Mouse (Mus musculus): ENCODE measurements around the gene Arid2.
A peak's percentile ranks its signal among the peaks of the same experiment; 100 is the strongest.
"Not testable (repeated sequence)": the region's sequence is repeated elsewhere in the genome, so short reads cannot be mapped to it uniquely, and the experiment has no call there.

Arid2 gene

DNA sequence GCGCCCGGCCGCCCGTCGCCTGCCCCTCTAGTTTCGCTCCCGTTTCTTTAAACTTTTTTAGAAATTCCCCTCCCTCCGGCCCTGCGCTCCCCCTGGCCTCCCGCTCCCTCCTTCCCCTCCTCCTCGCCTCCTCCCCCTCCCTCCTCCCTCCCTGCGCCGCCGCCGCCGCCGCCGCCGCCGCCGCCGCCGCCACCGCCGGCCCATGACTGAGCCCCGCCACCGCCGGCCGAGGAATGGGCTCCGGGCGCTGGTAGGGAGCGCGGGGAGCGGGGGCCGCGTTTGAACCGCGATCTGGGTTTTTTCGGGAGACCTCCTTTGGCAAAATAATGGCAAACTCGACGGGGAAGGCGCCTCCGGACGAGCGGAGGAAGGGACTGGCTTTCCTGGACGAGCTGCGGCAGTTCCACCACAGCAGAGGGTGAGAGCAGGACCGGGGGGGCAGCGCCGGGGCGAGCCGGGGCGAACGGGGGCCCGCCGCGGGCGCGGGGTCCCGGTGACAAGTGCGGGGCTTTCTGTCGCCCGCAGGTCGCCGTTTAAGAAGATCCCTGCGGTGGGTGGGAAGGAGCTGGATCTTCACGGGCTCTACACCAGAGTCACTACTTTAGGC, at the start of gene Arid2:
Arid2 (plus strand) TSS at position 150 of the 607 bp plus-strand sequence.
- DNase-seq, result peak; percentile 76 to 78

DNA sequence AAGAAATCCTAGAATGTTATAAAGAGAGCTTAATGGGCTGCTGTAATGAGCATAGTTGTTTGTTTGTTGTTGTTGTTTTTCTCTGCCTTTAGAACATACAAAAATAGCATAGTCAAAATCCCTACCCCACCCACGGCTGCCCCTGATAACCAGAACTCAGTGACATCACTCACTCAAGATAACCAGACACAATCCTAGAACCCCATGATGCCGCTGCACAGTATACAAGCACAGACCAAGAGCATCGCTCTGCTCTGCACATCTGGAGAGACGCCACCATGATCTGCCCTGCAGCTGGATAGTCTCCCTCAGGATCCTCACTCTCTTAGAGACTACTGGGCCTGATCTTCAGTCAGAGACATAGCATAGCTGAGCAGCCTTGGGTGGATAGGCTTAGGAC, 49.2 kb upstream of the Arid2 start:
- no peak for DNase-seq

DNA sequence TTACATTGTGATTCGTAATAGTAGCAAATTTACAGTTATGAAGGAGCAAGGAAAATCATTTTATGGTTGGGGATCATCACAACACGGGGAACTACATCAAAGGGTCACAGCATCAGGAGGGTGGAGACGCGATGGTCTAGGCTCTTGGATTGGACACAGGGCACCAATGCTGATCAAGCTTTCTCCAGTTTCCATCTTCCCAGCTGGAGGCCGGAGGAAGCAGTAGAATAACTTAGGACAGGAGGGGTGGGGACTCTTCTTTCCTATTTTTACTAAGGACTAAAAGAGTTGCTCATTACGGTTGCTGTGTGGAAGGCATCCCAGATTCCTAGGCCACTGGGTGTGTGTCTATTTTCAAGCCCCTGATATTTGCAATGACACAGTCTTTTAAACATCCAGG, 43.1 kb upstream of the Arid2 start:
- DNase-seq, result no peak

DNA sequence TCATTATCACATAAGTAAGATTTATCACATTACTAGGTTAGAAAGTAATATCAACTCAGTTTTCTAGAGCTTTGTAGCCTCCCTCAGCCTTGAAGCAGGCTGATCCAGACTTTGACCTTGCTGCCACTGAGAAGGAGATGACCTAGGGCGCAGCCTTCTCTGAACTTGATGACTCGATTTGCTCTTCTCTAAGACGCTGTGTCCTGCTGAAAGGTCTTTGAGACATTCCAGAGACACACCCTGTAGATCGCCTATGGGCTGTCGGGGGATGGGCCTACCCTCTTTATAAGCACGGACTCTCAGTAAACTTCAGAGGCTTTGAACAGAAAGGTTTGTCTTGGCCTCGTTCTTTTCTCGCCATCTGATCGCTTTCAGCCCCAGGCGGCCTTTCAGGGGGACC, 42.6 kb upstream of the Arid2 start:
- DNase-seq, result not testable (repeated sequence)

DNA sequence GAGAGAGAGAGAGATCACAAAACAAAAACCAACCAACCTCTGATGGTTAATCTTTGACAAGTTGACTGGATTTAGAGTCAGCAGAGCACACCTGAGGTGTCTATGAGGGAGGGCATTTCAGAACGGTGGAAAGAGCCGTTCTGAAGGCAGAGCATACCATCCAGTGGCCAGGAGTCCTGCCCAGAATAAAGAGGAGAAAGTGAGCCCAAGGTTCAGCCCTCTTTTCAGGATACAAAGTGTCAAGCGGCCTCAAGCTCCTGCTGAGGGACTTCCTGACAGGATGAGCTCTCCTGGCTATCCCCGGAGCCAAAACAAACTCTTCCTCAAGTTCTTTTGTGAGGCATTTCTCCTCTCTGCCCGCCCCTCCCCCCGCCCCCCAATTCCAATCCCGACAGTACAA, 33.5 kb upstream of the Arid2 start:
- no peak for DNase-seq

DNA sequence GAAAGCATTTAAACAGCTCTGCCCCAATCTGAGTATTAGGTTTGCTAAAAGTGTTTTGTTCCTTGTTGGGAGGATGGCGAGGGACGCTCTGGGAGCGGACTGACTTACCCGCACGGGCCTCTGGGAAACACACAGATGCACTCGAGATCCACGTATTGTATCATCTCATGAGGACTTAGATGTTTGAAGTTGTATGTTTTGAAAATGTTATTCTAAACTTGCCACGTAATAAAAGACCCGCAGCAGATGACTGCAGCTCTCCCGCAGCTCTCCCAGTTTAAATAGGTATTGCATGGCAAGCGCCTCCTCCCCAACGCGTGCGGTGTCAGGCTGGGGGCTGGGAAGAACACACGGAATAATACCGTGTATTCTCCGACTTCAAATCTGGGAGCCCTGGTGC, 33.0 kb upstream of the Arid2 start:
- no peak for DNase-seq

DNA sequence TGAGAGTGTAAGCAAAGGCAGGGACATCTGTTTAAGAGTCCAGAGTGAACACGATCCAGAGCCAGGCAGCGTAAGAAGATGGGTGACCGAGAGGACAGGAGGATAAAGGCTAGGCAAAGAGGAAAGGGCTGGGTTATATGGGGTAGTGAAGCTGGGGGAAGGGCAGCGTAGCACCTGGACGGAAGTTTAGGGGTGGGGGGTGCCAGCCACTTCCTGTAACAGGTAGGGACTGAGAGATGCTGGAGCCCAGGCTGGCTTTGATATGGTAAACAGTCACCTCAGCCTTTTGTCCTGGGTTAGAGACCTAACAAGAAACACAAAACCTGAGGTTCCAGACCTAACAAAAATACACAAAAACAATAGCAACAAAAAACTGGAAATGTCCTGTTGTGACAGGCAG, 29.5 kb upstream of the Arid2 start:
- DNase-seq, result peak; percentile 61 to 76

DNA sequence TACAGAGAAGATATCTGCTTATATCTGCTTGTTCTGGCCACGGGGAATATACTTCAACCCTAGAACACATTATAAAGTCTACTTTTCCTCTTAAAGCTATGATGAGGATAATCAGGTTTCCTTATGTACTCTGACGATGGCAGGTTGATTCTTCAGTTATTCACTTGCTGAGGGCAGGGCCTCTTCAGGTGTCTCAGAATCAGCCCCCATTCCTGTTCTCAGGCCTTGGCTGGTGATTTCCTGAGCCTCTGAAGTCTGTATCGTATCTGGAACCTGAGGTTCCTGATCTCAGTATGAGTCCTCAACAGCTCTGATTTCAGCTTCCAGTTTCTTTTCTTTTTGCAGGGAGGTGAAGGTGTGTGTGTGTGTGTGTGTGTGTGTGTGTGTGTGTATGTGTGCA, 22.7 kb upstream of the Arid2 start:
- no peak for DNase-seq

DNA sequence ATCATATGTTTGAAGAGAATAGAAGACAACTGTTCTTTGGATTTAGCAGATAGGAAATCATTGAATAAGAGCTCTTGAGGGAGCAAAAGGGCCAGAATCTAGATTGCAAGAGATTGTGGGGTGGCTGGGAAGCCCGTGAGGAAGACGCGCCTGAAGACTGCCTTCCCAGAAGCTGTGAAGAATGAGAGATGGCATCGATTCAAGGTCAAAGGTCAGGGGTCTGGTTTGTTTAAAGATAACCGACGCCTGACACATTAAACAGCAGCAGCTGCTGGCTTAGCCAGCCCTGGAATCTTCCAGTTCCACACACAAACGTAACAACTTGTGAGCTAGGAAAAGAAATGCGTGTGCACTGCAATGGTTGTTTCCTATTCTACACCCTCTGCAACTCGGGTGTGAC, 19.4 kb upstream of the Arid2 start:
- no peak for DNase-seq

DNA sequence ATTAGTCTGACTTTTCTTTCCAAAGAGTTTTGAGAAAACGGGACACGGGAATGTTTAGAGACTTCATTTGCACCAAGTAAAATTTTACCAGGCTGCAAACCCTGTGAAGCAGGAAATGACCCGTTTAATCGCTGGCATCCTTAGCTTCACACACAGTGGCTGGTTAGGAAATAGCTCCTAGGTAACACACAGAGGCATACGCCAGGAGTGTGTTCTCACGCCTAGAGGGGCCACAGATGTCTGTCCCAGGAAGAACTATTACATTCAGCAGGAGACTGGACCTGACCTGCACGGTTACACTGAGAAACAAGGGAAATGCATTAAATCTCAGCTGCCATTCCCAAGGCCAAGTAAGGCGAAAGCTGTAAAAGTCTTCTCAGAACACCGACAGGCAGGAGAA, 18.7 kb upstream of the Arid2 start:
- DNase-seq, result no peak

DNA sequence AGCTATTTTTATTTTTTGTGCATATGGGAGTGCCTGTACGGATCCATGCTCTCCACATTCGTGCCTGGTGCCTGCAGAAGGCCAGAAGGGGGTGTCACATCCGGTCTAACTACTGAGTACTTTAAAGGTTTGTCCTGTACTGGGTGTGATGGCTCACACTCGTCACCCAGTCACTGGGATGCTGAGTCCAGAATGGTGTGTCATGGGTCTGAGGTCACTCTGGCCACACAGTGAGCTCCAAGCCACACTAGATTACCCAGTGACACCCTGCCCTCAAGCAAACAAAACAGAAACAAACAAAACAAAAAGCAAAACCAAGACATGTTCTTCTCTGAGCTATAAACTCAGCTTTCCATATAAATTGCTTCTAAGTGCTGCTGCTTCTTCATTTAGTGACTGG, 17.9 kb upstream of the Arid2 start:
- DNase-seq, result no peak

DNA sequence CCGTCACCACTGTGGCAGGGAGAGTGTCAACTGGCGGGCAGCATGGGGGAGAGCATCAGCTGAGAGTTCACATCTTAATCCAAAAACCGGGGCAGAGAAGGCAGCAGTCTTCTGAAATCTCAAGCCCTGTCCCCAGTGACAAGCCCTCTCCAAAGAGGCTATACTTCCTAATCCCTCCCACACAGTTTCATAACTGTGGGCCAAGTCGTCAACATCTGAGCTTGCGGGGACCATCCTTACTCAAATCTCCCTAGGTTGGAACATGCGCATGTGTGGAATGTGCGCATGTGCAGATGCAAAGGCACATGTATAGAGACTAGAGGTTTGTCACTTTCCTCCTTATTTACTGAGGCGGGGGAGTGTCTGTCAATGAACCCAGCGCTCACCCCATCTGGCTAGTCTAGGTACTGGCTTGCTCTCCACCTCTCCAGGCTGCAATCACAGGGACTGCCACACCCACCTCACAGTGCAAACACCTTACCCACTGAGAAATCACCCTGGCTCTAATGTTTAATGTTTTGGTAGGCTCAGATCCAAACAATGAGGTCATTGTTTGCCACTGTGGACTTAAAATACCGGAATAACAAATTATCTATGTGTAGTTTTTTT, 16.9 kb upstream of the Arid2 start:
- no peak for DNase-seq

DNA sequence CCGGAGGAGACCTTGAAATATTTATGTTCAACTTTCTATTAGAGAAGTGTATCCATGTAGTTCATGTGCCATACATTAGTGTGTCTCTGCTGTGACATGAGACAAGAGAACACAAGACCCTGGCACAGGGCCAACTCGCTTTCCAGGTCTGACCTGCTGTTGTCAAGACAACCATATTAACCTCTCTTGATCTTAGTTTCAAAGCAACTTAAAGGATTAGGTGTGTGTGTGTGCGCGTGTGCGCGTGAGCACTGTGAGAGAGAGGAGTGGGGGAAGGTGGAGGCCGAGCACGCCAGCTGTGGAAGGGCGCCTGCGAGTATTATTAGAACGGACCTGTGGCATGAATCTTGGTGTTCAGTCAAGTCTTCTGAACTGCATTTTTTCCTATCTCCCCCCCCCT, 15.0 kb upstream of the Arid2 start:
- peak; percentile 29 to 45 for DNase-seq

DNA sequence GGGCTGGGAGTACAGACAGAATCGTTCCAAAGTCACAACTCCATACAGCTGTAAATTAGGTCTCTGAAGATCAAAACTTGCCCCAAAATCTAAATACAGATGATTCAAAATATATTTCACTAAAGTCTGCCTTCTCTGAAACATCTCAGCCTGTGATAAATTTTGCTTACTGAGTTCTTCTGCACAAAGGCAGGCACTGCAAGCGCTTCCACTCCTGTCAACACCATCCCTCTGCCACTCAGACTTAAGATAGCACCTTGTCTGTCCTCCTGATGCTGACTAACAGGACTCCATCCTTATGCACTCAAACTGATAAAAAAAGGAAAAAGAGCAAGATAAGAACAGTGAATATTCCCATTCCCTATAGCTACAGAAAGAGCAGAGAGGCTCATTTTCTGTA, 13.0 kb upstream of the Arid2 start:
- DNase-seq, result no peak

DNA sequence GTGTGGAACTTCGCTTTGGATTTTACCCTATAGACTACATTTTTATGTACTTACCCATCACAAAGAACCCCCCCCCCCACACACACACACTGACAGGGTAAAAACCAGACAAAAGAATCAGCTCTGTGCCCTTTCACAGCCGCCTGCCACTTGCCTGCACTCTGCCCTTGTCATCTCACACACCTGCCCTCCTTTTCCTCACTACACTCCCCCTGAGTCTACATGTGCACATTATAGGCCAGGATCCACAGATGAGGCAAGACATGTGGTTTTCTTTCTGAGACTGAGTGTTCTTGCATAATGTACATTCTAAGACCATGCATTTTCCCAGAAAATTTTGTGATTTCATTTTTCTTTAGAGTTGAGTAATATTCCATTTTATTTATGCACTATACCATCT, 12.1 kb upstream of the Arid2 start:
- peak in 1 of 2 experiments; percentile 40 for DNase-seq

DNA sequence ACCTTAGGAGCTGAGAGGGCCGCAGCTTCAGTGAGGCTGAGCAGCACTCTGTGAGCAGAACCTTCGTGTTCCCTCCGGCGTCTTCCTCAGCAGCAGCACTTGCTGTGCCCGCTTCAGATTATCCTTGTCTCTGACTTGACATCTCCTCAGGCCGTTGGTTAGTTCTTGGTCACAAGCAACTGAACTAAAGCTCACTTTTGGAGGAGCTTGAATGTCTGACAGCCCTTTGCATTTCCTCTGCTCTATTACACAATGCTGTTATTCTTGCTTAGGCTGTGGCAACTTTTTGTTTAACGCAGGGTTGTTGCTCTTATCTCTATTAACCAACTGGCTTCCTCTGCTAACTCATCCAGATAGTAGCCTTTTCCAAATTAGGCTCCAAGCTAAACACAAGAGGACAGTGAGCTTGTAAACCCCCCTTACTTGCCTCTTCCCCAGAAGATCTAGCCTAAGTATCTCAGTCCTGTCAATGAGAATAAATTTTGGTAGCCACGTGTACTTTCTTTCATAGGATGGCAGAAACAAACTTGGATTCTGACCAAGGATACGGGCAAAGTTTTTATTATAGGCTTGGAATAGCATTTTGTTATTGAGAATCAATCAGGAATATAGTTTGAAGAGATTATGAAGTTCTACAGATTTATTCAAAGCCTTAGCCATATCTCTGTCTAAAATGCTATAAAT, 11.4 kb upstream of the Arid2 start:
- no peak for DNase-seq

DNA sequence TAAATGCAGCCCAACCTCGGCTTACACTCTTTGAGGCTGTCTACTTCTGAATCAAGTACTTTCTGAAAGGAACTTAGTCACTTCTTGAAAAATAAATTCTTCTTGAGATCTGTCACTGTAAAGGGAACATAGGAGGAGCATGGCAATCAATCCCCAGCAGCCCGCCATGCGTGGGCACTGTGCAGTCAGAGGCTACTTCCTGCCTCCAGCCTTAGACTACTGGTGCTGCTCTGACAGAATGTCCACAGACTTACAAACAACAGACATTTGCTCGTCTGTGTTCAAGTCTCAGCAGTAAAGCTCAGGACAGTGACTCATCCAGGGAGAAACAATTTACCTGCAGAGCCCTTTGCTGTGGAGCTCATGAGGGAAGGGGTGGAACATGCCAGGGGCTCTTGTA, 10.3 kb upstream of the Arid2 start:
- no peak for DNase-seq

DNA sequence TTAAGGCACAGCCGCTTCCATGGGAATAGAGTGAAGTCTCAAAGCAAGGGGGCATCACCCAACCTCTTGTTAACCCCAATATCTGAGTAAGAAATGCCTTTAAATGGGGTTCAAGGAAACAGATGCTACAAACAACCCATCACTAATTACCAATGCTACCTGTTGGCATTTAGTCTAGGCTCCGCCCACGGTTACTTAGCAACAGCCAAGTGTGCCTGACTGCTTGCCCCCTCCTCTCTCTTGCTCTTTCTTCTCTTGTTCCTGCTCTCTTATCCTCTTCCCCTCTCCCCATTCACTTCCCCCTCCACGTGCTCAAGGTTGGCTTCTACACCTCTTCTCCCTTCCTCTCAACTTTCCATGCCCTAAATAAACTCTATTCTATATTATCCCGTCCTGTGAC, 6.1 kb upstream of the Arid2 start:
- DNase-seq, result no peak

DNA sequence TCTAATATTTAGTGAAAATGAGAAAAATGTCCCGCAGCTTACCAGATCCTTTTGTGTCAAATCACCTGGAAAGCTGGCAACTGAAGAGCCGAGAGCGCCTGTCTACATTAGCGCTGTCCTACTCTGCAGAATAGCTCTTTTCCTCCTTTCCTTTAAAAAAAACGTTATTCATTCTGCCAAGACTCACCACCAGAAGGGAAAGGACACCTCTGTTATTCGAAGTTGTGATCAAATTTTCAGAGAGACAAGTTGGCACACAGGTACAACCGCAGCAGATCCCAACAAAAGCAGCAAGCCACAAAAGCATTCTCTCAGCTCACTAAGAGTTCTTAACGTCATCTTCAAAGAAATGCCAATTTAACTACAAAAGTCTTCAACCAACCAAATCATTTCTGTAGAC, 4.2 kb upstream of the Arid2 start:
- DNase-seq, result no peak

DNA sequence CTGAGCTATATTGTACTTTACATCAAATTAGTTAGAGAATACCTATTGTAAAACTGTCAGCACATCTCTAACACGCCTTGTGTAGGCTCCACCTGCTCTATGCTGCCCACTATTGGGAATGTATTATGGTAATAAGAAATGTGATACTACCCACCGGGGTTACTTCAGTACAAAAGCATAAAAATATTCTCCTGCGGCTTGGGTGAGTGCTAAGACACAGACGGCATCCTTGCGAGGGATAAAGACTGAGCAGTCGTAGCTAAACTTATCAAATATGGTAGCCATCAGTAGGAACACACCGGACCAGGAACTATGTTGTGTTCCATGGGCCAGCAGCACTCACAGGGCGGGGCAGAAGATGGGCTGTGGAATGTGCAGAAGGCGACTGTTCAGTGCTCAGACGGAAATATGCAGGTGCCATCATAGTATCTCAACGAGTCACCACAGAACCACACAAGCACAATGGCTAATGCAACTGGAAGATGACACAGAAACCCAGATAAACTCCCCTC, 3.3 kb upstream of the Arid2 start:
- DNase-seq, result peak; percentile 57 to 61

DNA sequence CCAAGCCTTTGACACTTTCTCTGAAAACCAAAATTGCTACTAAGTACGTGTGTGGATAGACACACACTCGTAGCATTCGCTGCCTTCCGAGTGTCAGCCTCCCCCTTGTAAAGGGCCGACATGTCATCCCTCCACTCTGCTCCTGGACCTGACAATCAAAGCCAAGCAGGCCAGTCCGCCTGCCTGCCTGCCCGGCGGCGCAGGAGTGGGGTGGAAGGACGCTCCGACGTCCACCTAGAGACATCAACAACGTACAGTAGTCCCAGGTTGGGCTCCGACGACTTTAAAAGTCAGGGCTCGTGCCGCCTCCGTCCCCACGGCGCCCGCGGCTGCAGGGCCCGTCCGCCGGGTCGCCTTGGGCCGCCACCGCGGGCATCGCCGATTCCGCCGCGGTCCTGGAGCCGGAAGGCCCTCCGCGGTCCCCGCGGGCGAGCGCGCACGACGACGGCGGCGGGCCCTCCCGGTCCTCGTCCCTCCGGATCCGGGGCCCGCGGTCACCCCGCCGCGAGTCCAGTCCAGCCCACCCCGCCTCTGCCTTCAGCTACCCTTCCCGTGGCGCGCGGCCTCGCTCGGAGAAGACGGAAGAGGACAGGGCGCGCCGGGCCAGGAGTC, 2.5 kb upstream of the Arid2 start:
- DNase-seq, result peak in 1 of 2 experiments; percentile 65

DNA sequence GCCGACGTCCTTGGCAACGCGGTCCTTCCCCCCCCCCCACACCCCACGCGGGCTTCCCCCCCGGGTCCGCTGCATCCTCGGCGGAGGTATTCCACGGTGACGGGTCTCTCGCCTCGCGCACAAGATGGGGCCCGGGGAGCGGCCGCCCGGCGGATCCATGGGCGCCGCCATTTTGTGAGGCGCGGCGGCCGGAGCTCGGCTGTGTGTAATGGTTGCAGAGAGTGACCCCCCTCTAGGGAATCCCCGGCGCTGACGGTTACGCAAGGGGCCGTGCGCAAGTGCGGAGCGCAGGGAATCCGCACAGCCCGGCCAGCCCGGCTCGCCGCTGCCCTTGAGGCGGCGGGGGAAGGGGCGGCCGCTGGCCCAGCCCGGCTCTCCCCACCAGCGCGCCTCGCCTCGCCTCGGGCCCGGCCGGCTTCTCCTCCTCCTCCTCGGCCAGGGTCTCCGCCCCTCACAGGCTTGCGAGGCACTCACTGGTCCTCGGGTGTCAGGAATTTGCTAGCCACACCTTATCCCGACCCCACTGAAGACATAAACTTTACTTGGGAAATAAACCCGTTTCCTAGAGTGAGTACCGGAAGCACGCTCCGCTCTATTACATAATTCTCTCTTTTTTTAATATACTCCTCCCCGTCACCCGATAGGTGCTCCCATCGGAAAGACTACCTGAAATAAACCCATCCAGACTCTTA, 1.8 kb upstream of the Arid2 start:
- DNase-seq, result peak; percentile 78 to 79
